Mouse (Mus musculus): ENCODE data around the gene Gm6217. TPM values are rescaled to one million over a fixed set of nuclear protein-coding genes. Genes with fewer than 3 reads are reported as not detected.
"Not testable (repeated sequence)": the region's sequence is repeated elsewhere in the genome, so short reads cannot be mapped to it uniquely, and the experiment has no call there.

Gene Gm6217
- polyA plus RNA-seq (2015; fragmentation: Nextera tagmentation; extraction: Ambion mirVana) = not detected in 2 replicates

- not testable (repeated sequence) for H3K27me3 ChIP-seq (replicated peaks; ENCODE audit: control insufficient read depth, insufficient read depth, low read length); H3K4me1 ChIP-seq (ENCODE audit: control insufficient read depth, insufficient read depth, low read depth, low read length); H3K36me3 ChIP-seq (ENCODE audit: control insufficient read depth, insufficient read depth, low read length); H3K9me3 ChIP-seq (ENCODE audit: control insufficient read depth, low read length); H3K9ac ChIP-seq (ENCODE audit: low read depth, low read length); H3K4me2 ChIP-seq (ENCODE audit: low read length); H3K27ac ChIP-seq (ENCODE audit: low read depth, low read length); ATAC-seq; H3K4me3 ChIP-seq (ENCODE audit: low read length)
- WGBS = no CpG with 5 or more reads among the region's 6 CpGs
Measured at GRCm38 (mm10) chr1:82931326-82931725, at the start of gene Gm6217. Gene Gm6217 (minus strand): TSS chr1:82931399.

DNA sequence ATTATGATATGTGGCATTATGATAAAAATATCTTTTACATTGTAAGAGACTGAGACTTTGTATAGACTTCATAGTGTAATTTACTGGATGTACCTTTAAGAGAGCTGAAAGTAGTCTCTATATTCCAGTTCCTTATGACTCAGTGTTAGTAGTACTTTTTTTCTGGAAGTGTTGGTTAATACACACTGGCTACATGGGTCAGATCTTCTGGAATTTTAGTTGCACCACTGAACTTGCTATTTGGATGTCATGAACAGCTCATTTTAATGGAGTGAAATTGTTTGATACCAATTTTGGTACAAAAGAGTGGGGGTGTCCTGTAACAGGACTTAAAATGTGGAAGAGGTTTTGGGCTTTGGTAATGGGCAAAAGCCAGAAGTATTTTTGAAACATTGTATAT lies 46.6 kb upstream of the Gm6217 start:
- H3K9ac ChIP-seq (ENCODE audit: low read depth, low read length) = no peak overlapping the region
- no peak for ATAC-seq
- no peaks in the 10 kb centered on the region for H3K27me3 ChIP-seq (replicated peaks; ENCODE audit: control insufficient read depth, insufficient read depth, low read length)
- no peaks in the 10 kb centered on the region for H3K9me3 ChIP-seq (ENCODE audit: control insufficient read depth, low read length)
- no peak overlapping the region for H3K4me2 ChIP-seq (ENCODE audit: low read length)
- H3K4me3 ChIP-seq (ENCODE audit: low read length) = no peak overlapping the region
- H3K36me3 ChIP-seq (ENCODE audit: control insufficient read depth, insufficient read depth, low read length) = no peaks in the 10 kb centered on the region
- no peak overlapping the region for H3K27ac ChIP-seq (ENCODE audit: low read depth, low read length)
- H3K4me1 ChIP-seq (ENCODE audit: control insufficient read depth, insufficient read depth, low read depth, low read length) = no peaks in the 10 kb centered on the region

- no peak overlapping the region for H3K27ac ChIP-seq (ENCODE audit: low read depth, low read length)
- ATAC-seq = no peak
- 83% methylated on average over 5 of the region's 5 CpGs for WGBS
Measured at GRCm38 (mm10) chr1:82975750-82976149, 44.6 kb upstream of the Gm6217 start.

GRCm38 (mm10) chr1:82974342-82974741 lies 43.1 kb upstream of the Gm6217 start:
- Histone ChIP-seq H3K9me3 (ENCODE audit: control insufficient read depth, low read length) (no peaks in the 10 kb centered on the region), H3K4me3 (ENCODE audit: low read length) (no peak overlapping the region), H3K27ac (ENCODE audit: low read depth, low read length) (no peak overlapping the region), H3K4me2 (ENCODE audit: low read length) (no peak overlapping the region), H3K27me3 (replicated peaks; ENCODE audit: control insufficient read depth, insufficient read depth, low read length) (no peaks in the 10 kb centered on the region), H3K9ac (ENCODE audit: low read depth, low read length) (no peak overlapping the region), H3K4me1 (ENCODE audit: control insufficient read depth, insufficient read depth, low read depth, low read length) (no peaks in the 10 kb centered on the region), H3K36me3 (ENCODE audit: control insufficient read depth, insufficient read depth, low read length) (no peaks in the 10 kb centered on the region)
- 89% methylated on average over 9 of the region's 9 CpGs for whole genome bisulfite sequencing
- no peak for ATAC-seq

More at GRCm38 (mm10) chr1:82975750-82976149, 44.6 kb upstream of the Gm6217 start:
- Histone ChIP-seq H3K9me3 (ENCODE audit: control insufficient read depth, low read length) (no peaks in the 10 kb centered on the region), H3K36me3 (ENCODE audit: control insufficient read depth, insufficient read depth, low read length) (no peaks in the 10 kb centered on the region), H3K4me3 (ENCODE audit: low read length) (no peak overlapping the region), H3K27me3 (replicated peaks; ENCODE audit: control insufficient read depth, insufficient read depth, low read length) (no peaks in the 10 kb centered on the region), H3K4me1 (ENCODE audit: control insufficient read depth, insufficient read depth, low read depth, low read length) (no peaks in the 10 kb centered on the region), H3K4me2 (ENCODE audit: low read length) (no peak overlapping the region), H3K9ac (ENCODE audit: low read depth, low read length) (no peak overlapping the region)

DNA sequence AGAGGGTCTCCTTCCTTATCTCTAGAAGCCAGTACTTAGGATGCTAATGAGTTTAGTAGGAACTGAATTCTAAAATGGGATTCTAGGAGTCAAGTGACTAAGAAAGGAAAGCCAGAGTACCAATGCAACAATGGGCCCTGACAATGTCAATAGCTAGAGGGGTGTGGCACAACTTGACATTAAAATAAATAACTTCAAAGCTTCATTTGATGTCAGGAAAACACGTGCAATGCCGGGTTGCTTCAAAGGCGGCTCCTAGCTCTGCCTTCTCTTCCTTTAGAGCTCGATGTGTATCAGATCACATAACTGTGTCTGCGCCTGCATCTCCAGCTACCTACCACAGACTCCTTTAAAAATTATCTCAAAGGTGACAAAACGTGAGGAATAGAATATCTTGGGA lies 42.7 kb upstream of the Gm6217 start:
- Histone ChIP-seq H3K9me3 (ENCODE audit: control insufficient read depth, low read length) (no peaks in the 10 kb centered on the region), H3K27me3 (replicated peaks; ENCODE audit: control insufficient read depth, insufficient read depth, low read length) (no peaks in the 10 kb centered on the region), H3K27ac (ENCODE audit: low read depth, low read length) (no peak overlapping the region), H3K36me3 (ENCODE audit: control insufficient read depth, insufficient read depth, low read length) (no peaks in the 10 kb centered on the region), H3K4me3 (ENCODE audit: low read length) (no peak overlapping the region), H3K9ac (ENCODE audit: low read depth, low read length) (no peak overlapping the region), H3K4me1 (ENCODE audit: control insufficient read depth, insufficient read depth, low read depth, low read length) (no peaks in the 10 kb centered on the region), H3K4me2 (ENCODE audit: low read length) (no peak overlapping the region)
- 80% methylated on average over 6 of the region's 6 CpGs for WGBS
- no peak for ATAC-seq

DNA sequence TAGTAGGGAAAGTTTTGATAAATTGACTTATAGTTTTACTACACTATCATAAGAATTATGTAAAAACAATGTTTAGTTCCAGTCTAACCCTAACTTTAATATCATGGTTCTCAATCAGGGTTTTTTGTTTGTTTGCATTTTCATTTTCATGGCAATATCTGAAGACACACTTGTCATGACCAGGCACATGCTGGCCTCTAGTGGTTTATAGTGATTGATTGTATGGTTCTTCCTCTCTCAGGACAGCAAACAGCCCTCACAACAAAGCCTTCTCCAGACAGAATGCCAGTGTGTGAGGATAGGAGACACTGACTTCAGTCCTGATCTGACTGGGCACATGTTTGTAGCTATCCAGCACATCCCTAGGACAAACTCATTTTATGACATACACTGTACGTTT lies 42.0 kb upstream of the Gm6217 start:
- 87% methylated on average over 1 of the region's 1 CpGs for WGBS
- H3K27ac ChIP-seq (ENCODE audit: low read depth, low read length) = no peak overlapping the region
- no peak overlapping the region for H3K9ac ChIP-seq (ENCODE audit: low read depth, low read length)
- no peak for ATAC-seq
- H3K4me3 ChIP-seq (ENCODE audit: low read length) = no peak overlapping the region
- H3K27me3 ChIP-seq (replicated peaks; ENCODE audit: control insufficient read depth, insufficient read depth, low read length) = no peaks in the 10 kb centered on the region
- no peaks in the 10 kb centered on the region for H3K4me1 ChIP-seq (ENCODE audit: control insufficient read depth, insufficient read depth, low read depth, low read length)
- no peak overlapping the region for H3K4me2 ChIP-seq (ENCODE audit: low read length)
- H3K36me3 ChIP-seq (ENCODE audit: control insufficient read depth, insufficient read depth, low read length) = no peaks in the 10 kb centered on the region
- no peaks in the 10 kb centered on the region for H3K9me3 ChIP-seq (ENCODE audit: control insufficient read depth, low read length)

GRCm38 (mm10) chr1:82972046-82972445 lies 40.8 kb upstream of the Gm6217 start:
- Histone ChIP-seq H3K9me3 (ENCODE audit: control insufficient read depth, low read length) (no peaks in the 10 kb centered on the region), H3K27me3 (replicated peaks; ENCODE audit: control insufficient read depth, insufficient read depth, low read length) (no peaks in the 10 kb centered on the region), H3K36me3 (ENCODE audit: control insufficient read depth, insufficient read depth, low read length) (no peaks in the 10 kb centered on the region), H3K4me2 (ENCODE audit: low read length) (no peak overlapping the region), H3K27ac (ENCODE audit: low read depth, low read length) (no peak overlapping the region), H3K9ac (ENCODE audit: low read depth, low read length) (no peak overlapping the region), H3K4me1 (ENCODE audit: control insufficient read depth, insufficient read depth, low read depth, low read length) (no peaks in the 10 kb centered on the region), H3K4me3 (ENCODE audit: low read length) (no peak overlapping the region)
- no peak for ATAC-seq
- 60% methylated on average over 4 of the region's 4 CpGs for WGBS

DNA sequence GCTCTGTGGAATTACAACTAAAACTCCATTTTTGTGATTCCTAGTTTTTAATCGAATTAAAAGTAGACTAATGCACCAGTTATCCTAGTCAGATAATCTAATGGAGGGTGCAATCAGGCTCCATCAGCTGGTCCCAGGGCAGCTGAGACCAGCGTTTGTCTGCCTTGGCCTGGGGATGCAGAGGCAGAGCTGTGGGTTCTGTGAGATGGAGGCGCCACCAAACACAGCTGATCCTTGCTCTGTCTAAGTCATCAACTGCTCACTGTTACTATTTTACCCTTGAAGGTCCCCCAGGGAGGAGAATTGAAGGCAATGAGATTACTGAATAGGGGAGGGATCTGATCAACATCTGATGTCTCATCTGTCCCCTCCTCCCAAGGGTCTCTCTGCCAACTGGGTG lies 35.2 kb upstream of the Gm6217 start:
- Histone ChIP-seq H3K27me3 (replicated peaks; ENCODE audit: control insufficient read depth, insufficient read depth, low read length) (no peaks in the 10 kb centered on the region), H3K4me3 (ENCODE audit: low read length) (no peak overlapping the region), H3K4me1 (ENCODE audit: control insufficient read depth, insufficient read depth, low read depth, low read length) (no peaks in the 10 kb centered on the region), H3K9me3 (ENCODE audit: control insufficient read depth, low read length) (peaks cover 3% of the 10 kb centered on the region; the same call in 1 of the 2 replicates), H3K36me3 (ENCODE audit: control insufficient read depth, insufficient read depth, low read length) (no peaks in the 10 kb centered on the region), H3K27ac (ENCODE audit: low read depth, low read length) (no peak overlapping the region), H3K9ac (ENCODE audit: low read depth, low read length) (no peak overlapping the region), H3K4me2 (ENCODE audit: low read length) (no peak overlapping the region)
- no peak for ATAC-seq
- 58% methylated on average over 3 of the region's 3 CpGs for WGBS

DNA sequence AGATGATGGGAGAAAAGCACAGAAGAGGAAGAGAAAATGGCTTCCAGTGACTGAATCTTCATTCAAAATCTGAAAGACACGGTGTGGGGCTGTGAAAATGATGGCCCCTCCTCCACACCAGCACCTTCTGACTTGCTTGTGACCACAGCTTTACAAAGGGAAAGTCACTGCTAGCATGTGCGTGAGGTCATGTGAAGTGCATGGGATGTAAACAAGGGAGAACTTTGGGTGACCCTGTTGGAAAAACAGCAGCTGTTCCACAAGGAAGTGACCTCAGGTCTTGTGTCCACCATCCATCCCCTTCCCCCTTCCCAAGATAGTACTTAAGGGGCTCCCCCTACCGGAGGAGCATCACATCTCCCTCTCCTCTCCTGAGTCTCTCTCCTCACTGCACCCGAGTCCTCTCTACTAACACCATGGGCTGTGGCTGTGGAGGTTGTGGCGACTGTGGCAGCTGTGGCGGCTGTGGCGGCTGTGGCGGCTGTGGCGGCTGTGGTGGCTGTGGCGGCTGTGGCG lies 28.7 kb upstream of the Gm6217 start, which contains the start of gene Gm47955:
Gene Gm47955 (plus strand): TSS at position 417 of the 516 bp plus-strand sequence.
- 92% methylated on average over 11 of the region's 11 CpGs for WGBS
- no peaks in the 10 kb centered on the region for H3K27me3 ChIP-seq (replicated peaks; ENCODE audit: control insufficient read depth, insufficient read depth, low read length)
- no peaks in the 10 kb centered on the region for H3K36me3 ChIP-seq (ENCODE audit: control insufficient read depth, insufficient read depth, low read length)
- H3K9ac ChIP-seq (ENCODE audit: low read depth, low read length) = no peak within 1 kb of the TSS
- no peaks in the 10 kb centered on the region for H3K4me1 ChIP-seq (ENCODE audit: control insufficient read depth, insufficient read depth, low read depth, low read length)
- peaks cover 3% of the 10 kb centered on the region; the same call in 1 of the 2 replicates for H3K9me3 ChIP-seq (ENCODE audit: control insufficient read depth, low read length)
- H3K4me3 ChIP-seq (ENCODE audit: low read length) = no peak within 1 kb of the TSS
- H3K4me2 ChIP-seq (ENCODE audit: low read length) = no peak within 1 kb of the TSS
- no peak for ATAC-seq
- H3K27ac ChIP-seq (ENCODE audit: low read depth, low read length) = no peak within 1 kb of the TSS

DNA sequence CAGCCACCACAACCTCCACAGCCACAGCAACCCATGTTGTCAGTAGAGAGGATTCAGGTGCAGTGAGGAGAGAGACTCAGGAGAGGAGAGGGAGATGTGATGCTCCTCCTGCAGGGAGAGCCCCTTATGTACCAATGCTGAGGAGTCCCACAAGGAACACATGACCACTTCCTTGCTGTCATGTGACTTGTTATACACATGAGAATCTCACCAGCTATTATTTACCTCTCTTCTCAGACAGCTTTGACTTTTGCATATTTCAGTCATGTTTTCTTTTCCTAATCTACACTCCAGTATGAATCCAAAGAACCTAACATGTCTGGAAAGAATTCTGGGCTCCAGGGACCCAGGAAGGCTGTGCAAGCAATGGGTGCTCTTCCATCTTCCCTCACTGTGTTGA lies 24.7 kb upstream of the Gm6217 start, which contains the start of gene Gm7544:
Gene Gm7544 (minus strand): TSS at position 101 of the 400 bp plus-strand sequence.
- H3K4me3 ChIP-seq (ENCODE audit: low read length); H3K9me3 ChIP-seq (ENCODE audit: control insufficient read depth, low read length); H3K36me3 ChIP-seq (ENCODE audit: control insufficient read depth, insufficient read depth, low read length); H3K27ac ChIP-seq (ENCODE audit: low read depth, low read length); H3K4me1 ChIP-seq (ENCODE audit: control insufficient read depth, insufficient read depth, low read depth, low read length); H3K27me3 ChIP-seq (replicated peaks; ENCODE audit: control insufficient read depth, insufficient read depth, low read length); H3K4me2 ChIP-seq (ENCODE audit: low read length); H3K9ac ChIP-seq (ENCODE audit: low read depth, low read length); ATAC-seq: not testable (repeated sequence)

All from hindbrain, embryonic 16.5 days (tissue).